9 mouse cellular contexts compared by ENCODE assay signal in the genomic region with DNA sequence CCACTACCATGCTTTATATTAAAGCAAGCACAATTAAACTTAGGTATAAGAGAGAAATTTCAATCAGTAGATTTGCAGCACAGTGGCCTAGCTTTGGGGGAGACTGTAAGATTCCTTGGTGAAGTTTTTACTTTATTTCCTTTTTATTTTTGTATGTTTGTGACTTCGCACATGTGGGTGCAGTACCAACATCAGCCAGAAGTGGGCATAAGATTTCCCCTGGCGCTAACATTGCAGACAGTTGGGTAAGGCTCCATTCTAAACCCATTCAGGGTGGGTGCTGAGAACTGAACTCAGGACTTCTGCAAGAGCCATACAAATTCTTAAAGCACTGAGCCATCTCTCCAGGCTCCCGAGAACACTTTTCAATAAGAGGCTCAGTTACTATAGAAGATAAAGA.
A peak's percentile ranks its signal among the peaks of the same experiment; 100 is the strongest.
DNase-seq lines count a peak whose midpoint lies in the region; ATAC-seq and TF ChIP-seq lines count a peak whose summit lies in the region.
"Had no signal": no experiment of that assay in that cellular context is flagged by ENCODE, and none has a peak within 500 bp of the region (broad histone marks: within the 10 kb centered on the region; RNA-seq: fewer than 3 reads in every experiment).

No protein-coding gene starts in this region.

- TF ChIP-seq CTCF in cerebellum, adult 2 months (IDR thresholded peaks at IDR 0.05; ENCODE audit: borderline replicate concordance, insufficient read depth, low read depth, low read length) = 0 out of 2 replicates have a peak, but pooled peaks have one; percentile 16
- TF ChIP-seq CTCF in left cerebral cortex, adult 2 months (IDR thresholded peaks at IDR 0.05) = peak; percentile 42
- TF ChIP-seq CTCF in MEL (IDR thresholded peaks at IDR 0.05 in 2 of 3, conservative IDR thresholded peaks at IDR 0.05 in 1 of 3; ENCODE audit: control insufficient read depth in 1 of 3, insufficient read depth in 1 of 3, low read depth in 2 of 3, low read length in 3 of 3, poor library complexity in 1 of 3, severe bottlenecking in 1 of 3) = peak; percentile 35 to 58 (median 51)

- no peaks in the 10 kb centered on the region for H3K36me3 ChIP-seq in MEL (ENCODE audit: control insufficient read depth in 1 of 2, insufficient read depth in 2 of 2, low read length in 2 of 2)

- intact Hi-C loops in left cerebral cortex, adult 2 months (cut with DNase I) = loop anchor here (1.0 to 5.0 kb wide), 3 partner anchors 80 to 635 kb away; a partner anchor contains a TSS
- intact Hi-C loops in left cerebral cortex, postnatal 36 days (cut with DNase I) = loop anchor here (1.0 to 5.0 kb wide), 3 partner anchors 80 to 245 kb away; a partner anchor contains a TSS

- H3K9ac ChIP-seq in MEL (ENCODE audit: control insufficient read depth, low read depth, low read length, poor library complexity, severe bottlenecking) = no peak overlapping the region

- no peak for TF ChIP-seq POLR2A in cerebellum, adult 2 months (IDR thresholded peaks at IDR 0.05; ENCODE audit: borderline replicate concordance, insufficient read depth, low read length)
- TF ChIP-seq POLR2A in MEL (IDR thresholded peaks at IDR 0.05; ENCODE audit: control insufficient read depth in 1 of 2, insufficient read depth in 1 of 2, low read depth in 1 of 2, low read length in 2 of 2, poor library complexity in 1 of 2) = no peak

- no peak overlapping the region for H3K4me3 ChIP-seq in cerebellum, adult 2 months (replicated peaks; ENCODE audit: insufficient read depth, low read depth, low read length)
- H3K4me3 ChIP-seq in left cerebral cortex, adult 2 months = no peak overlapping the region
- no peak overlapping the region for H3K4me3 ChIP-seq in MEL (ENCODE audit: control insufficient read depth in 1 of 2, insufficient read depth in 1 of 2, low read depth in 2 of 2, low read length in 2 of 2)

- H3K9me3 ChIP-seq in MEL (replicated peaks; ENCODE audit: insufficient read depth, low read length) = no peaks in the 10 kb centered on the region
- H3K9me3 ChIP-seq: megakaryocyte, embryonic 14.5 days had no signal

- peak; percentile 0; the same call in 1 of the 2 replicates for TF ChIP-seq RAD21 in MEL (IDR thresholded peaks at IDR 0.05; ENCODE audit: low read depth, low read length)

- DNase-seq in cerebellum, adult 2 months = no peak
- DNase-seq in cerebellum, adult 11 months = no peak
- no peak for DNase-seq in left cerebral cortex, adult 2 months (ENCODE audit: extremely low spot score in 1 of 2, low spot score in 2 of 2)
- DNase-seq in left cerebral cortex, postnatal 36 days (ENCODE audit: low spot score in 2 of 2) = no peak
- peak; percentile 27 for DNase-seq in MEL (ENCODE audit: low read depth, low spot score)
- DNase-seq in layer of hippocampus, adult 9-11 months = no peak
- no peak for DNase-seq in adrenal gland, adult (ENCODE audit: inconsistent age in 2 of 2, low spot score in 1 of 2)

- H3K27me3 ChIP-seq in cerebellum, adult 2 months (ENCODE audit: control insufficient read depth, insufficient read depth, low read length) = no peaks in the 10 kb centered on the region
- H3K27me3 ChIP-seq in MEL (ENCODE audit: control insufficient read depth in 1 of 2, insufficient read depth in 2 of 2, low read length in 2 of 2) = peaks cover 0 to 2% of the 10 kb centered on the region in 2 experiments; a peak in 2 of 4 replicates

- H3K79me2 ChIP-seq in MEL (ENCODE audit: control insufficient read depth, insufficient read depth, low read length, poor library complexity) = no peaks in the 10 kb centered on the region

- no peak overlapping the region for H3K27ac ChIP-seq in cerebellum, adult 2 months (ENCODE audit: insufficient read depth, low read length)
- no peak overlapping the region for H3K27ac ChIP-seq in left cerebral cortex, adult 2 months
- no peak overlapping the region for H3K27ac ChIP-seq in MEL (ENCODE audit: control insufficient read depth, low read depth, low read length)

- no peak for TF ChIP-seq EP300 in MEL (IDR thresholded peaks at IDR 0.05; ENCODE audit: low read depth in 1 of 2, low read length in 2 of 2)

- WGBS in cerebellum, adult 2 months = 94% methylated on average over 3 of the region's 3 CpGs

- H3K4me1 ChIP-seq in cerebellum, adult 2 months (ENCODE audit: control insufficient read depth, insufficient read depth, low read length) = no peaks in the 10 kb centered on the region; the same call in 1 of the 2 replicates
- no peaks in the 10 kb centered on the region for H3K4me1 ChIP-seq in MEL (ENCODE audit: control insufficient read depth in 1 of 2, insufficient read depth in 2 of 2, low read length in 2 of 2)

- ATAC-seq in megakaryocyte progenitor cell, adult 5-6 weeks (replicated peaks; ENCODE audit: poor library complexity) = 0 out of 2 replicates have a peak, but pooled peaks have one; percentile 39

TF ChIP-seq in MEL, 35 proteins besides CTCF, POLR2A, EP300 and RAD21:
- TF ChIP-seq MAZ (IDR thresholded peaks at IDR 0.05; ENCODE audit: low read depth, low read length) (no peak), SMC3 (IDR thresholded peaks at IDR 0.05; ENCODE audit: low read depth, low read length) (peak; percentile 39; the same call in 1 of the 2 replicates), ZC3H11A (IDR thresholded peaks at IDR 0.05; ENCODE audit: low read depth, low read length) (no peak)
